Mouse (Mus musculus) liver, embryonic 16.5 days (tissue): ENCODE measurements around the gene Lrrc15. TPM values are rescaled to one million over a fixed set of nuclear protein-coding genes. Genes with fewer than 3 reads are reported as not detected.

Experiments used
- polyA plus RNA-seq: library from polyadenylated mRNA; unstranded; fragments of >200 nt; fragmentation: Nextera tagmentation; extraction: Ambion mirVana; gene quantifications from 2 replicates; pipeline ENCODE4 v1.2.1, GENCODE M21; 2015

Gene Lrrc15
- polyA plus RNA-seq, 1 experiment from 2014 or later, result 0.02 TPM

Other genes with a start within 250 kb of the Lrrc15 start
- gene Hes1, start 218.9 kb downstream of the Lrrc15 start, polyA plus RNA-seq, result 4.6 and 4.7 TPM in 2 replicates
- 3.4 and 3.9 TPM in 2 replicates for gene Cpn2, start 15.8 kb downstream of the Lrrc15 start, polyA plus RNA-seq
- gene Gp5, start 27.5 kb upstream of the Lrrc15 start, polyA plus RNA-seq, result 9.3 and 10.5 TPM in 2 replicates
- gene Atp13a3, start 122.7 kb upstream of the Lrrc15 start, polyA plus RNA-seq, result 5.1 and 6.0 TPM in 2 replicates